Mouse (Mus musculus): ENCODE results near the gene Opa3. TPM values are rescaled to one million over a fixed set of nuclear protein-coding genes. Genes with fewer than 3 reads are reported as not detected.

Gene Opa3
- polyA plus RNA-seq, 1 experiment from 2014 or later, result 41.8 TPM

DNA sequence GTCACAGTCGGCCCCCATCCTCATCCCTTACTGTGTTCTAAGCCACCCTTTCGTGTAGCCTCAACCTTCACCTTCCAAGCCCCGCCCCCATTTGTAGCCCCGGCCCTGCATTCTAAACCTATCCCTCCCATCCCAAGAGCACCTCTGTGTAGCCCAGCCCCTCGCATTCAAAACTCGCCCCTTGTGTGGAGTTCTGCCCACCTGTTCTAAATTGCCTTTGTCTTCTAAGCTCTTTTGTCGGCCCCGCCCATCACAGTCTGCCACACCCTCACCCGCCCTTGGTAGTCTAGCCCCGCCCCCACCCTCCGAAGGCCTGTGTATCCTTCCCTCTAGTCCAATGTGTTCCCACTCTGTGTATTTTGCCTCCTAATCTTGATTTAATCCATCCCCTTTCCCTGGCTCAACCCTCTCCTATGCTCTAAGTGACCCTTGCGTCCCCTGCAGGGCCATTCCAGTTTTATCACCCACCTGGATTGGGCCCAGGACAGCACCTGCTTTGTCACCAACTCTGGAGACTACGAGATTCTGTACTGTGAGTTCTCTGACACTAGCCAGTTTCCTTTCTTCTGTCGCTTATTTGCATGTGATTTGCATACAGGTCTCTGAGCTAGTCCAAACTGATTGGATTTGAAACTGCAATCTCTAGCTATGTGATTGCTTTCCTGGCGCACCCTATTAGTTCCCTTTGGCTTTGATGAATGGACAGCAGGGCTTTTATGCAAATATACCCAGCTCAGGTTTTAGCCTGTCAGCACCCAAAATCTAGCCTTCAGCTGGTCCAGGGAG, 25.9 kb upstream of the Opa3 start:
- Histone ChIP-seq H3K9ac (no peak overlapping the region), H3K9me3 (no peaks in the 10 kb centered on the region), H3K4me2 (no peak overlapping the region), H3K27ac (replicated peaks) (no peak overlapping the region), H3K27me3 (no peaks in the 10 kb centered on the region), H3K36me3 (peaks cover 39% of the 10 kb centered on the region), H3K4me1 (replicated peaks) (no peaks in the 10 kb centered on the region), H3K4me3 (no peak overlapping the region)
- ATAC-seq (ENCODE audit: low FRiP score, low read depth), result 0 out of 2 replicates have a peak, but pooled peaks have one; percentile 51
- WGBS, result 61% methylated on average over 15 of the region's 15 CpGs

- H3K27me3 ChIP-seq, result 0 out of 2 replicates have a peak, but pooled peaks cover 3% of the 10 kb centered on the region
- 0 out of 2 replicates have a peak, but pooled peaks have one; percentile 16 for ATAC-seq (ENCODE audit: low FRiP score, low read depth)
- no peaks in the 10 kb centered on the region for H3K9me3 ChIP-seq
- H3K9ac ChIP-seq, result no peak overlapping the region
- no peak overlapping the region for H3K27ac ChIP-seq (replicated peaks)
- peaks cover 9% of the 10 kb centered on the region for H3K4me1 ChIP-seq (replicated peaks)
- H3K4me3 ChIP-seq, result no peak overlapping the region
- no peak overlapping the region for H3K4me2 ChIP-seq
- WGBS, result 81% methylated on average over 13 of the region's 13 CpGs
- peaks cover 22% of the 10 kb centered on the region for H3K36me3 ChIP-seq
Observed at GRCm38 (mm10) chr7:19208201-19208910, 19.8 kb upstream of the Opa3 start.

DNA sequence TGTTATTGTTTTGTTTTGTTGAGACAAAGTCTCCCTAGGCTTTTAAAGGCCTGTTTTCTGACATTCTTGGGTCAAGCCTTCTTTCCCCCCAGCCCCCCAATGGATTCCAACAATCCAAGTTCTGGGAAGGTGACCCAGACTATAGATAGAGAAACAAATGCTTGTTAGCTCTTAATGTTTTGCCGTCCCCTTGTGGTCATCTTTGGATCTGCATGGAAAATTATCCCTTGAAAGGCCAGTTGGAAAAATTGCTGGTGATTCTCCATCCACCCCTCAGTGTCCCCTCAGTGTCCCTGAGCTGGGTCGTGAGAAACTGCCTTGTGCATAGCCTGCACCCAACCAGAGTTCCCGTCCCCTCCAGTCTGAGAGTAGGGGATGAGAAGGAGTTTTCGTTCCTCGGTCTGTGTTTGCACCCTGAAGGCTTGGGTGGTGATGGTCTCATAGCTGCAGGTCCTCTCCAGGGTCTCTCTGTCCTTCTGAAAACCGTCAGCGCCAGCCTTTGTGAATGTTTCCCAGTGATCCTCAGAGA, 19.1 kb upstream of the Opa3 start:
- Histone ChIP-seq H3K9ac (no peak overlapping the region), H3K36me3 (peaks cover 19% of the 10 kb centered on the region), H3K27me3 (0 out of 2 replicates have a peak, but pooled peaks cover 3% of the 10 kb centered on the region), H3K4me1 (replicated peaks) (peaks cover 9% of the 10 kb centered on the region), H3K4me3 (no peak overlapping the region), H3K9me3 (no peaks in the 10 kb centered on the region), H3K4me2 (no peak overlapping the region), H3K27ac (replicated peaks) (no peak overlapping the region)
- no peak for ATAC-seq (ENCODE audit: low FRiP score, low read depth)
- WGBS, result 50% methylated on average over 7 of the region's 7 CpGs

DNA sequence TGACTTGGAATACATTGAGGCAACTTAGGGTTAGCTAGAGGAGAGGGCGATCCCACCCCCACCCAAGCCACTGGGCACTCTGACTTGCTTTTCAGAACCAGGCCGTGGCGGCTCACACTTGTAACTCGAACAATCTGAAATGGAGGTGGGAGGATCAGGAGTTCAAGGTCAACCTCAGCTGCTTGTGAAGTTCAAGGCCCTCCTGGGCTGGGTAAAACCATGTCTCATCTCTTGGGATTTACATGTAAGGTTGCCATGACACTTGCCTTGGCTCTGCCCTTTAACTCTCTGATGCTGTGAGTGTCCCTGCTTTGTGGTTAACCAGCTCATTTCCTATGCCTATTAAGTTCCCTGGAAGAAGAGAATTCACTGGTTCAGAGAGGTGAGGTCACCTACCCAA, 18.6 kb upstream of the Opa3 start:
- Histone ChIP-seq H3K36me3 (peaks cover 14% of the 10 kb centered on the region), H3K4me1 (replicated peaks) (peaks cover 9% of the 10 kb centered on the region), H3K27ac (replicated peaks) (no peak overlapping the region), H3K9ac (no peak overlapping the region), H3K9me3 (no peaks in the 10 kb centered on the region), H3K27me3 (0 out of 2 replicates have a peak, but pooled peaks cover 3% of the 10 kb centered on the region), H3K4me2 (no peak overlapping the region), H3K4me3 (no peak overlapping the region)
- ATAC-seq (ENCODE audit: low FRiP score, low read depth), result no peak
- whole genome bisulfite sequencing, result 84% methylated on average over 4 of the region's 4 CpGs

- H3K27ac ChIP-seq (replicated peaks), result no peak overlapping the region
- H3K4me1 ChIP-seq (replicated peaks), result peaks cover 9% of the 10 kb centered on the region
- no peak overlapping the region for H3K4me2 ChIP-seq
- H3K9me3 ChIP-seq, result no peaks in the 10 kb centered on the region
- no peak for ATAC-seq (ENCODE audit: low FRiP score, low read depth)
- H3K9ac ChIP-seq, result no peak overlapping the region
- no peak overlapping the region for H3K4me3 ChIP-seq
- peaks cover 9% of the 10 kb centered on the region for H3K36me3 ChIP-seq
- 93% methylated on average over 5 of the region's 5 CpGs for WGBS
- 0 out of 2 replicates have a peak, but pooled peaks cover 3% of the 10 kb centered on the region for H3K27me3 ChIP-seq
Observed at GRCm38 (mm10) chr7:19210010-19210409, 18.1 kb upstream of the Opa3 start.

DNA sequence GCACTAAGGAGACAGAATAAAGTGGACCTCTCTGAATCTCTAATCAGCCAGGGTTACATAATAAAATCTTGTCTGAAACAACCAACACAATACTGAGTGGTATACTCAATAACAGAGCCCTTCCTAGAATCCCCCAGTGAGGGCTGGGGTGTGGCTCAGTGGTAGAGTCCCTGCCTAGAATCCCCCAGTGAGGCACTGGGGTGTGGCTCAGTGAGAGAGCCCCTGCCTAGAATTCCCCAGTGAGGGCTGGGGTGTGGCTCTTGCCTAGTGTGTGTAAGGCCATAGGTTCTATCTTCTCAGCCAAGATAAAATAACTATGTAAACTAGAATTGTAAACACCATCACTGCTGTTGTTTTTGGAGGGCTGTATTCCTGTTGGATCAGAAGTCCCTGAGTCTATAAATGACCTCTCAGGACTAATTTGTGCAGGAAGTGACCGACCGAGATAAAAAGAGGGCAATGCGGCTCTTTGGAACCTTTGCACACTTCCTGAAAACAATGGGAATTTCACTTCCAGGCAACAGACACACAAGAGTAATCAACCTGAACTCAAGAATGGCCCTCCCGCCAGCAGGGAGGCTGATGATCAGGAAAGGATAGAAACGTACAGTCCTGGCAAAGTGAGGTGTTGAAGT, 17.0 kb upstream of the Opa3 start:
- peaks cover 9% of the 10 kb centered on the region for H3K4me1 ChIP-seq (replicated peaks)
- no peak overlapping the region for H3K9ac ChIP-seq
- no peak for ATAC-seq (ENCODE audit: low FRiP score, low read depth)
- no peaks in the 10 kb centered on the region; the same call in 1 of the 2 replicates for H3K36me3 ChIP-seq
- H3K27ac ChIP-seq (replicated peaks), result no peak overlapping the region
- H3K9me3 ChIP-seq, result no peaks in the 10 kb centered on the region
- H3K4me2 ChIP-seq, result no peak overlapping the region
- WGBS, result 54% methylated on average over 5 of the region's 5 CpGs
- H3K4me3 ChIP-seq, result no peak overlapping the region
- H3K27me3 ChIP-seq, result 0 out of 2 replicates have a peak, but pooled peaks cover 3% of the 10 kb centered on the region

DNA sequence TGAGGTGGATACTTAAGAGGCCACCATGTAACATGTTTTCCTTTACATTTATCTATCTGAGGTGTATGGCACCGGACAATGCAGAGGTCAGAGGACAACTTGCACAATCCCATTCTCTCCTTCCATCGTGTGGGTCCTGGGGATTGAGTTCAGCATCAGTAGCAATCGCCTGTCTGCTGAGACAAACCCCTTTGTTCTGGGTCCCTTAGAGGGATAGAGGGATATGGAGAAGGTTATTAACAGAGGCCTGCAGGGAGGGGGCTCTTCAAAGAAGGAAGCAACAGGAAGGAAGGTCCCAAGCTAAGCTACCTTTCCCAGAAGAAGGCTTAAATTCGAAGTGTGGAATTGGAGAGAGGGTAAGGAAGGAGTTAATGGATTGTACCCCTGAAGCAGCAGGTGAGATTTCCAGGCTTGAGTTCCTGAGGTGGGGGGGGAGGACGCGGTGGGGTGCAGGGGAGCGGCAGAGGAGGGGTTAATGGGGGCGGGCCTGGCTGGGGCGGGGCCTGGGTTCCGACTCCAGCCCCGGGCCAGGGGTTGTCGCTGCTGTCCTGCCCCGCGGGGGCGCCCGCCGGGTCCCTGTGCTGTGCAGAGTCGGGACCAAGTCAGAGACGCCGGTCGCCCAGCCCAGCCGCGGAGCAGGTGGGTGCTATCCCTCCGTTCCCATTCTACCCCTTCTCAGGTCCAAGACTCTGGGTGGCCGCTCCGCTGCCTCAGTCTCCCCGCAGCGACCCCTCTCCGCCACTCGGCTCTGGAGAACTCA, 16.0 kb upstream of the Opa3 start, which contains the start of gene Gpr4:
Gene Gpr4, plus strand, starts transcription at position 543 of the 760 bp plus-strand sequence.
- Histone ChIP-seq H3K27me3 (0 out of 2 replicates have a peak, but pooled peaks cover 3% of the 10 kb centered on the region), H3K4me2 (peak within 1 kb of the TSS; percentile 94), H3K9me3 (no peaks in the 10 kb centered on the region), H3K9ac (peak within 1 kb of the TSS; percentile 53), H3K27ac (replicated peaks) (no peak within 1 kb of the TSS), H3K4me3 (peak within 1 kb of the TSS; percentile 53), H3K4me1 (replicated peaks) (peaks cover 9% of the 10 kb centered on the region), H3K36me3 (no peaks in the 10 kb centered on the region)
- peak; percentile 43; the same call in 1 of the 2 replicates for ATAC-seq (ENCODE audit: low FRiP score, low read depth)
- 2% methylated on average over 27 of the region's 30 CpGs for WGBS

DNA sequence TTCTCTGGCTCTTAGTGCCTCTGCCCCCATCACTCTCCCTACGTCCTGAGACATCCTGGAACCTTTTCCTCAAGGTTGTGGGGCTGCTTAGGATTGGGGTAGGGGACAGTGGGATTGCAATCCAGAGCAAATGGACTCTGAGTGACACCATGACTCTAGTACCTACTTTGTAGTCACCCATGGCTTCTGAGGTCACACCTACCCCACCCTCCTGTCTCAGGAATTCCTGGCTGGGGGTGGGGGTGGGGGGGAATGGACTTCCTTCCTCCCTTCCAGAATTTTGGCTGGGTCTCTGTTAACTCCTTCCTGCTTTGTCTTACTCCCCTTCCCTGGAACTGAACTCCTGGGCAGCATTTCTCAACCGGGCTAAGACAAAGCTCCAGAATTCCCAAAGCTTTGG, 14.7 kb upstream of the Opa3 start:
- Histone ChIP-seq H3K9me3 (no peaks in the 10 kb centered on the region), H3K36me3 (no peaks in the 10 kb centered on the region), H3K9ac (no peak overlapping the region), H3K4me1 (replicated peaks) (peaks cover 9% of the 10 kb centered on the region), H3K27ac (replicated peaks) (no peak overlapping the region), H3K27me3 (0 out of 2 replicates have a peak, but pooled peaks cover 3% of the 10 kb centered on the region), H3K4me2 (peak overlapping the region; percentile 94), H3K4me3 (no peak overlapping the region)
- 74% methylated on average over 2 of the region's 2 CpGs for WGBS
- ATAC-seq (ENCODE audit: low FRiP score, low read depth), result no peak

- H3K4me2 ChIP-seq, result no peak overlapping the region
- H3K9ac ChIP-seq, result no peak overlapping the region
- no peaks in the 10 kb centered on the region for H3K9me3 ChIP-seq
- no peak for ATAC-seq (ENCODE audit: low FRiP score, low read depth)
- no peak overlapping the region for H3K4me3 ChIP-seq
- no peak overlapping the region for H3K27ac ChIP-seq (replicated peaks)
- H3K36me3 ChIP-seq, result no peaks in the 10 kb centered on the region
- WGBS, result 71% methylated on average over 7 of the region's 7 CpGs
- H3K4me1 ChIP-seq (replicated peaks), result peaks cover 9% of the 10 kb centered on the region
- 0 out of 2 replicates have a peak, but pooled peaks cover 3% of the 10 kb centered on the region for H3K27me3 ChIP-seq
Observed at GRCm38 (mm10) chr7:19214369-19214768, 13.8 kb upstream of the Opa3 start.

DNA sequence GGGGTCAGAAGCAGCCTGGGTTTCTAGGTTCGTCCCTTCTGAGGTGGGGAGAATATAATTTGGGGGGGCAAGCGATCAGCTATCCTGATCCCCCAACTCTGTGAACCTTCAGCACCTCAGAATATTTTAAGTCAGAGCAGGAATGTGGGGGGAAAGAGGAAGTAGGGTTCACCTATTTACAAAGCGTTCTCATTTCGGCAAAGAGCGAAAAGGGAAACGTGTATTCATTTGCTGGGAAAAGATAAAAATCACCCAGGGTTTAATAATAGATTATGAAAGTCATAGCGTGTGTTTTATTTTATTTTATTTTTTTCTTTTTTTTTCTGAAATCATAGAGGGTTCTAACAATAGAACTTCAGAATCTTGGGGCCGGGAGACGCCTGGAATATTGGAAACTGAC, 13.2 kb upstream of the Opa3 start:
- Histone ChIP-seq H3K36me3 (no peaks in the 10 kb centered on the region), H3K4me2 (no peak overlapping the region), H3K4me1 (replicated peaks) (peaks cover 9% of the 10 kb centered on the region), H3K9me3 (no peaks in the 10 kb centered on the region), H3K27me3 (0 out of 2 replicates have a peak, but pooled peaks cover 3% of the 10 kb centered on the region), H3K4me3 (no peak overlapping the region), H3K27ac (replicated peaks) (no peak overlapping the region), H3K9ac (no peak overlapping the region)
- WGBS, result 71% methylated on average over 9 of the region's 9 CpGs
- ATAC-seq (ENCODE audit: low FRiP score, low read depth), result no peak

DNA sequence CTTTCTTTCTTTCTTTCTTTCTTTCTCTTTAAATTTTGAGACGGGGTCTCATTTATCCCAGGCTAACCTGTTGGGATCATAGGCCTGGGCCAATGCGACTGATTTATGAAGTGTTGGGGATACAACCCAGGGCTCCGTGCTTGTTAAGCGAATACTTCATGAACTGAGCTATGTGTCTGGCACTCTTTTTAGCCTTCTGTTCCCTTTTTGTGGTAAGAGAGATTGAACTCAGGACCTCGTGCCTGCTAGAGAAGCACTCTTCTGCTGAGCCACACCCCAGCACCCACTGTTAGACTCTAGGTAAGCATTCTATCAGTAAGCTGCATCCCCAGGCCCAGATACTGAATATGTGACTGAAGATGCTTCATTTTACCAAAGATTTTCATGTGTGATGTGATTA, 10.6 kb upstream of the Opa3 start:
- no peaks in the 10 kb centered on the region for H3K9me3 ChIP-seq
- 74% methylated on average over 5 of the region's 5 CpGs for WGBS
- no peak overlapping the region for H3K27ac ChIP-seq (replicated peaks)
- peaks cover 3% of the 10 kb centered on the region for H3K4me1 ChIP-seq (replicated peaks)
- H3K4me3 ChIP-seq, result no peak overlapping the region
- no peaks in the 10 kb centered on the region for H3K27me3 ChIP-seq
- H3K4me2 ChIP-seq, result no peak overlapping the region
- no peak overlapping the region for H3K9ac ChIP-seq
- no peaks in the 10 kb centered on the region for H3K36me3 ChIP-seq
- ATAC-seq (ENCODE audit: low FRiP score, low read depth), result no peak

Data from hindbrain, embryonic 15.5 days (tissue).